Mouse (Mus musculus) lung, adult 2 months (tissue): ENCODE results near the gene Arpp19.

Experiments
- CTCF ChIP-seq: fragments of 200-500 bp; IDR thresholded peaks from 2 replicates; pipeline ENCODE4 v1.5.1; 2011; ENCODE audit warnings: mild to moderate bottlenecking, low read length, control low read depth; ENCODE audit not compliant: insufficient read depth
- POLR2A ChIP-seq: fragments of 200-500 bp; IDR thresholded peaks from 2 replicates; pipeline ENCODE4 v1.6.1; 2011; ENCODE audit warnings: low read depth, mild to moderate bottlenecking, control low read depth, low read length, borderline replicate concordance; ENCODE audit errors: extremely low read depth

- TF ChIP-seq POLR2A (no peak), CTCF (no peak)
Observed at GRCm38 (mm10) chr9:75016591-75016990, 20.8 kb upstream of the Arpp19 start.
